Mouse (Mus musculus) hindbrain, postnatal 0 days (tissue): Measurements from ENCODE around the gene Stim2. TPM values are rescaled to one million over a fixed set of nuclear protein-coding genes. Genes with fewer than 3 reads are reported as not detected.

Experiments used
- ATAC-seq: fragments of 200-750 bp; cut with Nextera tagmentation; 2 replicates; pipeline ENCODE4 v1.8.0; 2017; ENCODE audit warnings: mild to moderate bottlenecking, moderate TSS enrichment, moderate library complexity
- DNase-seq: peaks from one replicate; pipeline ENCODE4 v3.0.0-alpha.2; 2015; ENCODE audit warnings: low spot score
- H3K27ac ChIP-seq: fragments of 300-500 bp; sonication (generic); 2 replicates; pipeline ENCODE4 v1.5.1; 2014; ENCODE audit warnings: mild to moderate bottlenecking
- H3K27me3 ChIP-seq: fragments of 300-500 bp; sonication (generic); 2 replicates; pipeline ENCODE4 v1.6.1; 2014; ENCODE audit warnings: low read length, mixed read lengths; ENCODE audit not compliant: insufficient read depth
- H3K36me3 ChIP-seq: fragments of 300-500 bp; sonication (generic); 2 replicates; pipeline ENCODE4 v1.6.1; 2014; ENCODE audit warnings: low read length, mixed read lengths; ENCODE audit not compliant: insufficient read depth
- H3K4me1 ChIP-seq: fragments of 300-500 bp; sonication (generic); 2 replicates; pipeline ENCODE4 v1.6.1; 2014; ENCODE audit warnings: antibody characterized with exemption, low read length, mixed read lengths; ENCODE audit not compliant: insufficient read depth
- H3K4me2 ChIP-seq: fragments of 300-500 bp; sonication (generic); 2 replicates; pipeline ENCODE4 v1.6.1; 2014; ENCODE audit warnings: low read depth, mild to moderate bottlenecking, low read length, moderate library complexity, mixed read lengths
- H3K4me3 ChIP-seq: fragments of 300-500 bp; sonication (generic); 2 replicates; pipeline ENCODE4 v1.5.1; 2014; ENCODE audit warnings: low read length
- H3K9ac ChIP-seq: fragments of 300-500 bp; sonication (generic); replicated peaks from 2 replicates; pipeline ENCODE4 v1.6.1; 2014; ENCODE audit warnings: mild to moderate bottlenecking, low read length, moderate library complexity, mixed read lengths
- H3K9me3 ChIP-seq: fragments of 300-500 bp; sonication (generic); 2 replicates; pipeline ENCODE4 v1.6.1; 2016; ENCODE audit warnings: low read length, mixed read lengths
- CTCF ChIP-seq: IDR thresholded peaks from 2 replicates; pipeline ENCODE4 v1.5.1; 2016; ENCODE audit warnings: antibody characterized with exemption, control low read depth, low read depth
- WGBS: fragments of 180-500 bp; shearing (Covaris S2); extraction: QIAGEN DNeasy Blood & Tissue Kit; methylation state at CpG from one replicate; pipeline ENCODE4 v1.1.7; 2014; 5-methylcytosine and 5-hydroxymethylcytosine counted together
- polyA plus RNA-seq: library from polyadenylated mRNA; unstranded; fragments of >200 nt; fragmentation: Nextera tagmentation; extraction: Ambion mirVana; gene quantifications from 2 replicates; pipeline ENCODE4 v1.2.1, GENCODE M21; 2015
- total RNA-seq: library from RNA; depleted of rRNA; stranded (reverse); fragments of >200 nt; gene quantifications from 2 replicates; pipeline ENCODE4 v1.2.3, GENCODE M21; 2014

Gene Stim2
- total and polyA plus RNA-seq, 2 experiments from 2014 or later = 30.6 to 33.3 TPM

GRCm38 (mm10) chr5:53999831-54000230, 1.5 kb downstream of the Stim2 start:
- TF ChIP-seq CTCF = no peak
- no peak overlapping the region for H3K27ac ChIP-seq
- peak overlapping the region; percentile 88 for H3K4me2 ChIP-seq
- WGBS = 0% methylated on average over 2 of the region's 2 CpGs
- H3K4me3 ChIP-seq = peak overlapping the region; percentile 94
- H3K4me1 ChIP-seq = peaks cover 10% of the 10 kb centered on the region; the same call in 1 of the 2 replicates
- no peaks in the 10 kb centered on the region for H3K36me3 ChIP-seq
- H3K9me3 ChIP-seq = no peaks in the 10 kb centered on the region
- no peak for DNase-seq
- H3K9ac ChIP-seq = peak overlapping the region; percentile 86
- no peak for ATAC-seq
- H3K27me3 ChIP-seq = no peaks in the 10 kb centered on the region

- WGBS = 64% methylated on average over 5 of the region's 5 CpGs
- Histone ChIP-seq H3K4me3 (no peak overlapping the region), H3K4me2 (peak overlapping the region; percentile 88), H3K4me1 (peaks cover 13% of the 10 kb centered on the region; the same call in 1 of the 2 replicates), H3K9me3 (no peaks in the 10 kb centered on the region), H3K36me3 (no peaks in the 10 kb centered on the region), H3K9ac (no peak overlapping the region), H3K27ac (no peak overlapping the region), H3K27me3 (no peaks in the 10 kb centered on the region)
- DNase-seq (no peak), ATAC-seq (no peak)
- no peak for TF ChIP-seq CTCF
Observed at GRCm38 (mm10) chr5:54001021-54001420, 2.7 kb downstream of the Stim2 start.

- Histone ChIP-seq H3K36me3 (no peaks in the 10 kb centered on the region), H3K9ac (no peak overlapping the region), H3K27me3 (no peaks in the 10 kb centered on the region), H3K9me3 (no peaks in the 10 kb centered on the region), H3K4me2 (no peak overlapping the region), H3K4me3 (no peak overlapping the region), H3K4me1 (0 out of 2 replicates have a peak, but pooled peaks cover 5% of the 10 kb centered on the region), H3K27ac (no peak overlapping the region)
- ATAC-seq = no peak
- WGBS = 80% methylated on average over 2 of the region's 2 CpGs
- DNase-seq = no peak
- no peak for TF ChIP-seq CTCF
Observed at GRCm38 (mm10) chr5:54005111-54005864, 7.0 kb downstream of the Stim2 start.

GRCm38 (mm10) chr5:54005865-54006225, 7.5 kb downstream of the Stim2 start:
- Histone ChIP-seq H3K9ac (no peak overlapping the region), H3K27me3 (no peaks in the 10 kb centered on the region), H3K4me1 (0 out of 2 replicates have a peak, but pooled peaks cover 3% of the 10 kb centered on the region), H3K4me3 (no peak overlapping the region), H3K27ac (no peak overlapping the region), H3K9me3 (no peaks in the 10 kb centered on the region), H3K4me2 (no peak overlapping the region), H3K36me3 (no peaks in the 10 kb centered on the region)
- 44% methylated on average over 6 of the region's 6 CpGs for WGBS
- TF ChIP-seq CTCF = no peak
- DNase-seq (no peak), ATAC-seq (no peak)

GRCm38 (mm10) chr5:54006845-54007244, 8.5 kb downstream of the Stim2 start:
- ATAC-seq = no peak
- H3K36me3 ChIP-seq = no peaks in the 10 kb centered on the region
- TF ChIP-seq CTCF = no peak

DNA sequence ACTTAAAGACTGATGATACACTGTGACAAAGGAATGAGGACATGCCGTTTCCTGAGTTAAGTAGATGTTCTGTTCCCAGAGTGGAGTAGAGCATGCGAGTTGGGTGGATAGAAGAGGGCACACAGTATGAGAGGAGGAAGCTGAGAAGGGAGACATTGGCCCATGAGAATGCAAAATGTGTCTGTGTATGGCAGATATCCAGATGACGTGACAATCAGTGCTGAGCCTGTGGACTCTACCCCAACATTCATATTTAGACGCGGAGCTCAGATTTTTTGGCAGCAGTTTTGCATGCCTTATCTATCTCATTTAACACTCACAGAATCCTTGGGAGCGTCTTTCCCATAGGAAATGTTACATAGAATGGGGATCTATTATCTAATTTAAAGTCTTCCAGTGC, 9.3 kb downstream of the Stim2 start:
- no peaks in the 10 kb centered on the region for H3K27me3 ChIP-seq
- ATAC-seq = no peak
- no peak for TF ChIP-seq CTCF
- no peak overlapping the region for H3K9ac ChIP-seq
- H3K4me3 ChIP-seq = no peak overlapping the region
- 73% methylated on average over 6 of the region's 6 CpGs for WGBS
- H3K27ac ChIP-seq = no peak overlapping the region
- 0 out of 2 replicates have a peak, but pooled peaks cover 3% of the 10 kb centered on the region for H3K4me1 ChIP-seq
- no peaks in the 10 kb centered on the region for H3K36me3 ChIP-seq
- no peaks in the 10 kb centered on the region for H3K9me3 ChIP-seq
- DNase-seq = no peak
- H3K4me2 ChIP-seq = no peak overlapping the region

More at GRCm38 (mm10) chr5:54006845-54007244, 8.5 kb downstream of the Stim2 start:
- Histone ChIP-seq H3K4me3 (no peak overlapping the region), H3K4me1 (0 out of 2 replicates have a peak, but pooled peaks cover 3% of the 10 kb centered on the region), H3K9ac (no peak overlapping the region), H3K27me3 (no peaks in the 10 kb centered on the region), H3K4me2 (no peak overlapping the region), H3K27ac (no peak overlapping the region), H3K9me3 (no peaks in the 10 kb centered on the region)
- DNase-seq = no peak
- WGBS = 98% methylated on average over 1 of the region's 1 CpGs

GRCm38 (mm10) chr5:54013271-54013670, 15.0 kb downstream of the Stim2 start:
- WGBS = 69% methylated on average over 1 of the region's 1 CpGs
- no peak for TF ChIP-seq CTCF
- Histone ChIP-seq H3K27me3 (no peaks in the 10 kb centered on the region), H3K27ac (no peak overlapping the region), H3K9ac (no peak overlapping the region), H3K9me3 (no peaks in the 10 kb centered on the region), H3K4me2 (no peak overlapping the region), H3K36me3 (no peaks in the 10 kb centered on the region), H3K4me1 (no peaks in the 10 kb centered on the region), H3K4me3 (no peak overlapping the region)
- ATAC-seq = no peak
- DNase-seq = no peak
